ENCODE assay signal across 26 mouse cellular contexts in genomic region chr9:83822925-83823324, GRCm38 (mm10). TPM values are rescaled to one million over a fixed set of nuclear protein-coding genes. Genes with fewer than 3 reads are reported as not detected.
DNase-seq lines count a peak whose midpoint lies in the region; ATAC-seq and TF ChIP-seq lines count a peak whose summit lies in the region.
"Had no signal": no experiment of that assay in that cellular context is flagged by ENCODE, and none has a peak within 500 bp of the region (broad histone marks: within the 10 kb centered on the region; RNA-seq: fewer than 3 reads in every experiment).

No protein-coding gene starts in this region.

- H3K4me3 ChIP-seq in lung, postnatal 0 days (ENCODE audit: low read depth, low read length), result no peak overlapping the region
- no peak overlapping the region for H3K4me3 ChIP-seq in embryonic facial prominence, embryonic 14.5 days (ENCODE audit: low read depth, low read length)
- H3K4me3 ChIP-seq: embryonic facial prominence, embryonic 13.5 days; forebrain, embryonic 10.5 days; forebrain, embryonic 12.5 days had no signal

- no peak overlapping the region for H3K9ac ChIP-seq in lung, postnatal 0 days (replicated peaks; ENCODE audit: low read depth)
- H3K9ac ChIP-seq in embryonic facial prominence, embryonic 14.5 days (ENCODE audit: low read depth, low read length), result no peak overlapping the region
- H3K9ac ChIP-seq: embryonic facial prominence, embryonic 13.5 days; forebrain, embryonic 12.5 days had no signal

- no peaks in the 10 kb centered on the region for H3K27me3 ChIP-seq in lung, postnatal 0 days (replicated peaks; ENCODE audit: insufficient read depth, low read length)
- H3K27me3 ChIP-seq in embryonic facial prominence, embryonic 14.5 days (replicated peaks; ENCODE audit: control insufficient read depth, insufficient read depth, low read length), result no peaks in the 10 kb centered on the region
- H3K27me3 ChIP-seq: embryonic facial prominence, embryonic 13.5 days; forebrain, embryonic 12.5 days had no signal

- H3K4me1 ChIP-seq in lung, postnatal 0 days (ENCODE audit: insufficient read depth, low read depth, low read length), result no peaks in the 10 kb centered on the region
- H3K4me1 ChIP-seq in embryonic facial prominence, embryonic 14.5 days (ENCODE audit: control insufficient read depth, insufficient read depth, low read length), result no peaks in the 10 kb centered on the region
- H3K4me1 ChIP-seq: embryonic facial prominence, embryonic 13.5 days; forebrain, embryonic 10.5 days; forebrain, embryonic 12.5 days had no signal

- no peaks in the 10 kb centered on the region for H3K36me3 ChIP-seq in lung, postnatal 0 days (ENCODE audit: insufficient read depth, low read length)
- H3K36me3 ChIP-seq in embryonic facial prominence, embryonic 14.5 days (ENCODE audit: control insufficient read depth, insufficient read depth, low read length), result no peaks in the 10 kb centered on the region
- H3K36me3 ChIP-seq: embryonic facial prominence, embryonic 13.5 days; forebrain, embryonic 10.5 days; forebrain, embryonic 12.5 days; G1E had no signal

- H3K9me3 ChIP-seq in lung, postnatal 0 days (ENCODE audit: low read length), result no peaks in the 10 kb centered on the region
- no peaks in the 10 kb centered on the region for H3K9me3 ChIP-seq in embryonic facial prominence, embryonic 14.5 days (ENCODE audit: control insufficient read depth, low read length)
- H3K9me3 ChIP-seq: embryonic facial prominence, embryonic 13.5 days; forebrain, embryonic 10.5 days; forebrain, embryonic 12.5 days; G1E had no signal

- DNase-seq in lung, postnatal 0 days (ENCODE audit: low spot score), result peak; percentile 4
- no peak for DNase-seq in lung, adult 18-20 months
- DNase-seq in embryonic facial prominence, embryonic 14.5 days (ENCODE audit: low spot score), result peak; percentile 48
- DNase-seq in forelimb bud, embryonic 11.5 days (ENCODE audit: low read depth, low spot score), result peak; percentile 13
- DNase-seq in adrenal gland, postnatal 10 days, result no peak
- DNase-seq in frontal cortex, postnatal 10 days (ENCODE audit: low spot score in 2 of 2), result no peak
- DNase-seq in layer of hippocampus, postnatal 10 days (ENCODE audit: low spot score in 2 of 2), result no peak
- DNase-seq: adrenal gland, adult 8-10 months; adrenal gland, postnatal 25 days; cerebellum, adult 11 months; cerebellum, adult 18-20 months; cerebellum, adult 8-10 months; cerebellum, adult 9-11 months; cerebellum, postnatal 14 days; cerebellum, postnatal 36 days; embryo, embryonic 11 days had no signal

- no peak for TF ChIP-seq EP300 in lung, postnatal 0 days (IDR thresholded peaks at IDR 0.05)

- H3K27ac ChIP-seq in lung, postnatal 0 days (ENCODE audit: low read length), result no peak overlapping the region
- no peak overlapping the region for H3K27ac ChIP-seq in embryonic facial prominence, embryonic 14.5 days (replicated peaks; ENCODE audit: low read depth, low read length)
- H3K27ac ChIP-seq: embryonic facial prominence, embryonic 13.5 days; forebrain, embryonic 10.5 days; forebrain, embryonic 12.5 days had no signal

- no peak for TF ChIP-seq CTCF in lung, postnatal 0 days (IDR thresholded peaks at IDR 0.05)

- 58% methylated on average over 5 of the region's 5 CpGs for WGBS in lung, postnatal 0 days
- WGBS in embryonic facial prominence, embryonic 14.5 days, result 51% methylated on average over 5 of the region's 5 CpGs

- H3K4me2 ChIP-seq in lung, postnatal 0 days (replicated peaks; ENCODE audit: low read depth, low read length), result no peak overlapping the region
- H3K4me2 ChIP-seq in embryonic facial prominence, embryonic 14.5 days (ENCODE audit: low read depth, low read length), result no peak overlapping the region
- H3K4me2 ChIP-seq: embryonic facial prominence, embryonic 13.5 days; forebrain, embryonic 12.5 days had no signal

- no peak for ATAC-seq in lung, postnatal 0 days
- ATAC-seq in embryonic facial prominence, embryonic 14.5 days (ENCODE audit: low read depth), result peak; percentile 65; the same call in 1 of the 2 replicates
- 0 out of 2 replicates have a peak, but pooled peaks have one; percentile 17 for ATAC-seq in granulocyte monocyte progenitor cell, adult 5-6 weeks (replicated peaks; ENCODE audit: poor library complexity, severe bottlenecking)
- ATAC-seq: activated CD4-positive, CD25-positive, alpha-beta regulatory T cell, adult 4 months; forebrain, embryonic 14.5 days; forebrain, embryonic 16.5 days; Patski had no signal

RNA-seq across cellular contexts. Expression of gene Ttk, which starts 11.6 kb away (rescaled TPM):
- 1.4 and 1.8 TPM in 2 replicates for polyA plus RNA-seq in lung, postnatal 0 days (2015; fragmentation: Nextera tagmentation; extraction: Ambion mirVana)
- polyA plus RNA-seq in embryonic facial prominence, embryonic 14.5 days (2014; fragmentation: Nextera tagmentation; extraction: Ambion mirVana), result 21.2 and 25.7 TPM in 2 replicates
- total RNA-seq in granulocyte monocyte progenitor cell, adult 5-6 weeks (2014; fragmentation: Nextera tagmentation), result 17.9 and 30.2 TPM in 2 replicates
- 46.5 and 61.8 TPM in 2 replicates for total RNA-seq in granulocyte monocyte progenitor cell, adult 5-6 weeks (2017)
- 1 to 10 TPM; 8.1 to 8.8 TPM for total RNA-seq in adrenal gland, postnatal 10 days (2021)
- 1 to 10 TPM; 1.8 to 3.0 TPM for total RNA-seq in layer of hippocampus, postnatal 10 days (2021)

RNA-seq across cellular contexts. Expression of gene Elovl4, which starts 16.8 kb away (rescaled TPM):
- polyA plus RNA-seq in lung, postnatal 0 days (2015; fragmentation: Nextera tagmentation; extraction: Ambion mirVana), result 0.62 and 0.68 TPM in 2 replicates
- polyA plus RNA-seq in embryonic facial prominence, embryonic 14.5 days (2014; fragmentation: Nextera tagmentation; extraction: Ambion mirVana), result 32.7 and 39.1 TPM in 2 replicates
- not detected in 2 replicates for total RNA-seq in granulocyte monocyte progenitor cell, adult 5-6 weeks (2014; fragmentation: Nextera tagmentation)
- total RNA-seq in granulocyte monocyte progenitor cell, adult 5-6 weeks (2017), result not detected in 2 replicates
- total RNA-seq in adrenal gland, postnatal 10 days (2021), result 1 to 10 TPM; 1.8 to 2.2 TPM
- total RNA-seq in layer of hippocampus, postnatal 10 days (2021), result 10 to 100 TPM; 87.5 to 93.3 TPM
- total RNA-seq: common myeloid progenitor, adult 5-6 weeks; G1E had no signal
- polyA plus RNA-seq: activated CD4-positive, CD25-positive, alpha-beta regulatory T cell, adult 4 months; G1E had no signal

Comparison
In these comparisons a context has a peak if more than half of its experiments do, and no peak if none do; other contexts are left out.
1. DNase-seq: peak in lung, postnatal 0 days (single experiment), embryonic facial prominence, embryonic 14.5 days (single experiment) and forelimb bud, embryonic 11.5 days (single experiment); none in lung, adult 18-20 months (0 of 2), adrenal gland, postnatal 10 days (single experiment), frontal cortex, postnatal 10 days (0 of 2) and layer of hippocampus, postnatal 10 days (0 of 2).
2. RNA of gene Elovl4, which starts 16.8 kb away (total RNA-seq): 87.5 to 93.3 TPM in layer of hippocampus, postnatal 10 days; 1.8 to 2.2 TPM in adrenal gland, postnatal 10 days and not detected in granulocyte monocyte progenitor cell, adult 5-6 weeks; every median in the first group is over 10 times any median in the second.